Mouse (Mus musculus) liver, embryonic 11.5 days (tissue): ENCODE measurements around the gene Mei4. TPM values are rescaled to one million over a fixed set of nuclear protein-coding genes. Genes with fewer than 3 reads are reported as not detected.
A peak's percentile ranks its signal among the peaks of the same experiment; 100 is the strongest.

Experiments used
- ATAC-seq: fragments of 200-750 bp; cut with Nextera tagmentation; replicated peaks from 2 replicates; pipeline ENCODE4 v1.8.0; 2017; ENCODE audit warnings: moderate number of reproducible peaks, mild to moderate bottlenecking, moderate TSS enrichment, moderate library complexity; ENCODE audit not compliant: low FRiP score
- DNase-seq: peaks from one replicate; pipeline ENCODE4 v3.0.0-alpha.2; 2017; ENCODE audit warnings: low spot score
- H3K27ac ChIP-seq: fragments of 300-500 bp; sonication (generic); 2 replicates; pipeline ENCODE4 v1.5.1; 2014; ENCODE audit warnings: mild to moderate bottlenecking, low read depth, low read length, control low read depth
- H3K27me3 ChIP-seq: fragments of 300-500 bp; sonication (generic); replicated peaks from 2 replicates; pipeline ENCODE4 v1.6.1; 2014; ENCODE audit warnings: low read length, mixed read lengths; ENCODE audit not compliant: control insufficient read depth, insufficient read depth
- H3K36me3 ChIP-seq: fragments of 300-500 bp; sonication (generic); 2 replicates; pipeline ENCODE4 v1.6.1; 2014; ENCODE audit warnings: mild to moderate bottlenecking, low read length, moderate library complexity, mixed read lengths; ENCODE audit not compliant: control insufficient read depth, insufficient read depth
- H3K4me1 ChIP-seq: fragments of 300-500 bp; sonication (generic); replicated peaks from 2 replicates; pipeline ENCODE4 v1.6.1; 2014; ENCODE audit warnings: low read length, mixed read lengths; ENCODE audit not compliant: control insufficient read depth, insufficient read depth
- H3K4me2 ChIP-seq: fragments of 300-500 bp; sonication (generic); 2 replicates; pipeline ENCODE4 v1.6.1; 2014; ENCODE audit warnings: mild to moderate bottlenecking, control low read depth, moderate library complexity
- H3K4me3 ChIP-seq: fragments of 300-500 bp; sonication (generic); 2 replicates; pipeline ENCODE4 v1.5.1; 2014; ENCODE audit warnings: low read depth, low read length, control low read depth
- H3K9ac ChIP-seq: fragments of 300-500 bp; sonication (generic); 2 replicates; pipeline ENCODE4 v1.6.1; 2014; ENCODE audit warnings: low read depth, low read length, control low read depth
- H3K9me3 ChIP-seq: fragments of 300-500 bp; sonication (generic); 2 replicates; pipeline ENCODE4 v1.6.1; 2016; ENCODE audit warnings: low read length, inconsistent platforms, mixed read lengths; ENCODE audit not compliant: control insufficient read depth
- WGBS: fragments of 180-500 bp; shearing (Covaris S2); extraction: QIAGEN DNeasy Blood & Tissue Kit; methylation state at CpG from one replicate; pipeline ENCODE4 v1.1.7; 2014; 5-methylcytosine and 5-hydroxymethylcytosine counted together
- polyA plus RNA-seq: library from polyadenylated mRNA; unstranded; fragments of >200 nt; fragmentation: Nextera tagmentation; extraction: Ambion mirVana; gene quantifications from 2 replicates; pipeline ENCODE4 v1.2.1, GENCODE M21; 2014

Mei4 gene
- polyA plus RNA-seq = 0.16 and 0.27 TPM in 2 replicates

GRCm38 (mm10) chr9:81863181-81863887 lies at the start of gene Mei4:
TSS of gene Mei4 (plus strand) at chr9:81863670.
- no peaks in the 10 kb centered on the region for H3K9me3 ChIP-seq
- peak within 1 kb of the TSS; percentile 54 for H3K4me3 ChIP-seq
- no peak within 1 kb of the TSS for H3K27ac ChIP-seq
- peak within 1 kb of the TSS; percentile 81 for H3K4me2 ChIP-seq
- peak; percentile 80 for DNase-seq
- H3K27me3 ChIP-seq = no peaks in the 10 kb centered on the region
- H3K4me1 ChIP-seq = no peaks in the 10 kb centered on the region
- 3% methylated on average over 31 of the region's 32 CpGs for WGBS
- no peaks in the 10 kb centered on the region for H3K36me3 ChIP-seq
- peak; percentile 96 for ATAC-seq
- H3K9ac ChIP-seq = peak within 1 kb of the TSS; percentile 22; the same call in 1 of the 2 replicates

- Histone ChIP-seq H3K9me3 (no peaks in the 10 kb centered on the region), H3K4me2 (no peak overlapping the region), H3K27me3 (no peaks in the 10 kb centered on the region), H3K9ac (no peak overlapping the region), H3K4me1 (no peaks in the 10 kb centered on the region), H3K36me3 (no peaks in the 10 kb centered on the region), H3K27ac (no peak overlapping the region), H3K4me3 (no peak overlapping the region)
- no peak for DNase-seq
- WGBS = 82% methylated on average over 1 of the region's 1 CpGs
- no peak; the same call in 1 of the 2 replicates for ATAC-seq
Observed at GRCm38 (mm10) chr9:81819715-81820373, 43.6 kb upstream of the Mei4 start.

GRCm38 (mm10) chr9:81827560-81827959 lies 35.9 kb upstream of the Mei4 start:
- 76% methylated on average over 2 of the region's 2 CpGs for WGBS
- Histone ChIP-seq H3K9ac (no peak overlapping the region), H3K27ac (no peak overlapping the region), H3K4me1 (no peaks in the 10 kb centered on the region), H3K4me3 (no peak overlapping the region), H3K36me3 (no peaks in the 10 kb centered on the region), H3K4me2 (no peak overlapping the region), H3K27me3 (no peaks in the 10 kb centered on the region), H3K9me3 (no peaks in the 10 kb centered on the region)
- DNase-seq (no peak), ATAC-seq (no peak)

DNA sequence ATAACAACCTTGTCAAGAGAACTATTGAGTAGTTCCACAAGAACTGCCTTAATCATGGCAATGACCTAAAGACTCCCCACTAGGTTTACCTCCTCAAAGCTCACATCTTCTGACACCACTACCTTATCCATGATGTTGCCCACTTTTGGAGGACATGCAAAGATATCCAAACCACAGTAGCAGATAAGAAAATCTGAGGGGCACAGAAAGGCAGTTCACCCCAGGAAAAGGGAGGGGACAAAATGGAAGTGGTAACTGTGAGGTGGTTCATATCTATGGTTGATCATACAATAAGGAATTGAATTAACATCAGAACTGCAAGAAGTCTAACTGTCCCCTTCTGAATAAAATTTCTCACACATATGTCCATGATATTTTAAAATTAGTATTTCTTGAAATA lies 29.4 kb upstream of the Mei4 start:
- Histone ChIP-seq H3K36me3 (no peaks in the 10 kb centered on the region), H3K9me3 (no peaks in the 10 kb centered on the region), H3K4me1 (no peaks in the 10 kb centered on the region), H3K9ac (no peak overlapping the region), H3K4me3 (no peak overlapping the region), H3K27me3 (no peaks in the 10 kb centered on the region), H3K27ac (no peak overlapping the region), H3K4me2 (no peak overlapping the region)
- DNase-seq (no peak), ATAC-seq (no peak)

GRCm38 (mm10) chr9:81858861-81859260 lies 4.6 kb upstream of the Mei4 start:
- H3K9me3 ChIP-seq = no peaks in the 10 kb centered on the region
- H3K4me2 ChIP-seq = no peak overlapping the region
- no peaks in the 10 kb centered on the region for H3K36me3 ChIP-seq
- H3K27me3 ChIP-seq = no peaks in the 10 kb centered on the region
- 24% methylated on average over 1 of the region's 1 CpGs for WGBS
- no peak overlapping the region for H3K4me3 ChIP-seq
- H3K27ac ChIP-seq = no peak overlapping the region
- no peak for ATAC-seq
- DNase-seq = no peak
- H3K9ac ChIP-seq = no peak overlapping the region
- no peaks in the 10 kb centered on the region for H3K4me1 ChIP-seq

DNA sequence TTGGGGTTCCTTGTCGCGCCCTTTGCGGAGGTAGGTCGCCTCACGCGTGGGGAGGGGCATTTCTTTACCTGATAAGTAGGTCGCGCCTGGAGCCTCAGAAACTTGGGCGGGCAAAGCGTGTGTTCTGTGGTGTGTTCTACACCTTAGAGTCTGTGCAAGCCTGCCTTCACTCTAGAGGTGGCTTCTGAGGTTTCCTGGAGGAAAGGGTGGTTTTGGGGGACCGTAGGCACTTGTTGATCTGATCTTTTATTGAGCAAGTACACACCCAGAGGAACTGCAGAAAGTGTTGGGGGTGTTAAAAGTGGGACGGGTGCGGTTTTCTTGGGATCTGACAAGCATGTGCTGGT lies 391 bp downstream of the Mei4 start:
- H3K27ac ChIP-seq = no peak overlapping the region
- H3K27me3 ChIP-seq = no peaks in the 10 kb centered on the region
- ATAC-seq = peak; percentile 42; the same call in 1 of the 2 replicates
- H3K4me1 ChIP-seq = no peaks in the 10 kb centered on the region
- H3K9me3 ChIP-seq = no peaks in the 10 kb centered on the region
- WGBS = 10% methylated on average over 13 of the region's 13 CpGs
- no peak for DNase-seq
- peak overlapping the region; percentile 22; the same call in 1 of the 2 replicates for H3K9ac ChIP-seq
- H3K4me2 ChIP-seq = peak overlapping the region; percentile 81
- no peaks in the 10 kb centered on the region for H3K36me3 ChIP-seq
- peak overlapping the region; percentile 54 for H3K4me3 ChIP-seq

- no peaks in the 10 kb centered on the region for H3K9me3 ChIP-seq
- no peak overlapping the region for H3K4me2 ChIP-seq
- no peaks in the 10 kb centered on the region for H3K36me3 ChIP-seq
- no peaks in the 10 kb centered on the region for H3K4me1 ChIP-seq
- no peak overlapping the region for H3K9ac ChIP-seq
- DNase-seq (no peak), ATAC-seq (no peak)
- no peak overlapping the region for H3K4me3 ChIP-seq
- H3K27me3 ChIP-seq = no peaks in the 10 kb centered on the region
- 66% methylated on average over 2 of the region's 2 CpGs for WGBS
- no peak overlapping the region for H3K27ac ChIP-seq
Observed at GRCm38 (mm10) chr9:81866032-81866431, 2.6 kb downstream of the Mei4 start.

- ATAC-seq (no peak), DNase-seq (no peak)
- H3K4me1 ChIP-seq = no peaks in the 10 kb centered on the region
- no peaks in the 10 kb centered on the region for H3K27me3 ChIP-seq
- WGBS = 92% methylated on average over 1 of the region's 1 CpGs
- H3K27ac ChIP-seq = no peak overlapping the region
- no peaks in the 10 kb centered on the region for H3K36me3 ChIP-seq
- no peaks in the 10 kb centered on the region for H3K9me3 ChIP-seq
- no peak overlapping the region for H3K4me2 ChIP-seq
- no peak overlapping the region for H3K9ac ChIP-seq
- no peak overlapping the region for H3K4me3 ChIP-seq
Observed at GRCm38 (mm10) chr9:81921456-81921855, 58.0 kb downstream of the Mei4 start.

DNA sequence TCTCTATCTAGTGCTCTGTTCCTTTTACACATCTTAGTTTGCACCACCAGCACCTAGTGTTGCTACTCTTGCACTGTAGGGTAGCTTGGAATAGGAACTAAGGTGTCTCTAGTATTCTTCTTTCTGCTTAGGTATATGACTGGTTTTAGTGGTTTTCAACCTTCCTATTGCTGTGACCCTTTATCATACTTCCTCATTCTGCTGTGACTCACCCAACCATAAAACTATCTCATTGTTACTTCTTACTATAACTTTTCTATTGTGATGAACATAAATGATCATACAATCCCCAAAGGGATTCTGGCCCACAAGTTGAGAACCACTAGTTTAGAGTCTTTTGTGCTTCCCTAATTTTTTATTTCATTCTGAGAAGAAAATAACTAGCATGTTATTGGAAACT lies 61.3 kb downstream of the Mei4 start:
- Histone ChIP-seq H3K27me3 (no peaks in the 10 kb centered on the region), H3K9ac (no peak overlapping the region), H3K9me3 (no peaks in the 10 kb centered on the region), H3K36me3 (no peaks in the 10 kb centered on the region), H3K4me1 (no peaks in the 10 kb centered on the region), H3K27ac (no peak overlapping the region), H3K4me3 (no peak overlapping the region), H3K4me2 (no peak overlapping the region)
- ATAC-seq (no peak), DNase-seq (no peak)
